Mouse (Mus musculus): ENCODE data around the gene Crls1. TPM values are rescaled to one million over a fixed set of nuclear protein-coding genes. Genes with fewer than 3 reads are reported as not detected.

The Crls1 gene
- 30.4 TPM for polyA plus RNA-seq (2014; fragmentation: Illumina TruSeq; extraction: RNeasy Lipid Tissue Mini Kit (QIAGEN cat#74804); ENCODE audit: low read depth, low replicate concordance)

GRCm38 (mm10) chr2:132846407-132847358, at the start of gene Crls1:
Crls1 (plus strand) TSS chr2:132846666.

GRCm38 (mm10) chr2:132815608-132816314, 30.7 kb upstream of the Crls1 start, which contains the start of the genes Trmt6 and Mcm8:
Trmt6 (minus strand) TSS chr2:132816055.
Mcm8 (plus strand) TSS chr2:132816141.

DNA sequence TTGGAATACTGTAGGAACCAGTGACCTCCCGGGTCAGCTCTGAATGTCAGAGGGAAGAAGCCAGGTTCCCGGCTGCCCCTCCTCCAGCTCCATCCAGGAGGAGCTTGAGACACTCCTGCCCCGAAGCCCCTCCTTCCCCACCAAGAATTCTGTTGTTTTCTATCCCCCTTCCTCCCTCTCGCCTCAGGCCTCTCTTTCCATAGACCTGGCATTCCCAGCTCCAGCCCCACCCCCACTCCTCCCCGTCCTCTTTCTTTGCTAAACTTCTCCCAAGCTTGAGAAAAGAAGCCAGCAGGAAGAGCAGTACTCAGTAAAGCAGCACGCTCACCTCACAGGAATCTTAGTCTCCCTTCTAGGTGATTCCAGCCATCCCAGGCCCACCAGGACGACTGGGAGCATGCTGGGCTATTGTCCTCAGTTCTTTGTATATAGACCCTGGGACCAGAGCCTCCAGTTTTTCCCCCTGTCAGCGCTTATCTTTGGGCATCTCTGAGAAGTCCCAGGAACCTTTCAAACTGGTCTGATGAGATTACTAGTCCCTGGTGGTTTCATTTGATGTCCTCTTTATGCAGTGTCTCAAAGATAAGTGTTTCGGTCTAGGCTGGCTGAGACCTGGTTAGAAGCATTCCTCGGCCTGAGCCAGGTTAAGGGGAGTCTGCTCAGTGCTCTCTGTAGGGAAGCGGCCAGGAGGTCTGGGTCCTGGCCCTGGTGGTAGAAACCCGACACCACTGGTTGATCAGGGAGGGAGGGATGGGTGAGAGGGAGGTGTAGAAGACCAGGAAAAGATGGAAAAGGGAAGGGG, 34.6 kb downstream of the Crls1 start, which contains the start of gene Lrrn4:
Lrrn4 (minus strand) TSS at position 48 of the 802 bp plus-strand sequence.

Other genes starting within 250 kb of the Crls1 start
- 54.5 TPM for gene Shld1, start 159.7 kb upstream of the Crls1 start, polyA plus RNA-seq (2014; fragmentation: Illumina TruSeq; extraction: RNeasy Lipid Tissue Mini Kit (QIAGEN cat#74804); ENCODE audit: low read depth, low replicate concordance)
- gene Chgb, start 65.4 kb upstream of the Crls1 start, polyA plus RNA-seq (2014; fragmentation: Illumina TruSeq; extraction: RNeasy Lipid Tissue Mini Kit (QIAGEN cat#74804); ENCODE audit: low read depth, low replicate concordance), result 0.21 TPM
- 9.6 TPM for gene Trmt6, start 30.6 kb upstream of the Crls1 start, polyA plus RNA-seq (2014; fragmentation: Illumina TruSeq; extraction: RNeasy Lipid Tissue Mini Kit (QIAGEN cat#74804); ENCODE audit: low read depth, low replicate concordance)
- gene Mcm8, start 30.5 kb upstream of the Crls1 start, polyA plus RNA-seq (2014; fragmentation: Illumina TruSeq; extraction: RNeasy Lipid Tissue Mini Kit (QIAGEN cat#74804); ENCODE audit: low read depth, low replicate concordance), result 3.6 TPM
- 7.4 TPM for gene Lrrn4, start 34.2 kb downstream of the Crls1 start, polyA plus RNA-seq (2014; fragmentation: Illumina TruSeq; extraction: RNeasy Lipid Tissue Mini Kit (QIAGEN cat#74804); ENCODE audit: low read depth, low replicate concordance)
- not detected for gene Fermt1, start 99.2 kb downstream of the Crls1 start, polyA plus RNA-seq (2014; fragmentation: Illumina TruSeq; extraction: RNeasy Lipid Tissue Mini Kit (QIAGEN cat#74804); ENCODE audit: low read depth, low replicate concordance)